In the genomic region with DNA sequence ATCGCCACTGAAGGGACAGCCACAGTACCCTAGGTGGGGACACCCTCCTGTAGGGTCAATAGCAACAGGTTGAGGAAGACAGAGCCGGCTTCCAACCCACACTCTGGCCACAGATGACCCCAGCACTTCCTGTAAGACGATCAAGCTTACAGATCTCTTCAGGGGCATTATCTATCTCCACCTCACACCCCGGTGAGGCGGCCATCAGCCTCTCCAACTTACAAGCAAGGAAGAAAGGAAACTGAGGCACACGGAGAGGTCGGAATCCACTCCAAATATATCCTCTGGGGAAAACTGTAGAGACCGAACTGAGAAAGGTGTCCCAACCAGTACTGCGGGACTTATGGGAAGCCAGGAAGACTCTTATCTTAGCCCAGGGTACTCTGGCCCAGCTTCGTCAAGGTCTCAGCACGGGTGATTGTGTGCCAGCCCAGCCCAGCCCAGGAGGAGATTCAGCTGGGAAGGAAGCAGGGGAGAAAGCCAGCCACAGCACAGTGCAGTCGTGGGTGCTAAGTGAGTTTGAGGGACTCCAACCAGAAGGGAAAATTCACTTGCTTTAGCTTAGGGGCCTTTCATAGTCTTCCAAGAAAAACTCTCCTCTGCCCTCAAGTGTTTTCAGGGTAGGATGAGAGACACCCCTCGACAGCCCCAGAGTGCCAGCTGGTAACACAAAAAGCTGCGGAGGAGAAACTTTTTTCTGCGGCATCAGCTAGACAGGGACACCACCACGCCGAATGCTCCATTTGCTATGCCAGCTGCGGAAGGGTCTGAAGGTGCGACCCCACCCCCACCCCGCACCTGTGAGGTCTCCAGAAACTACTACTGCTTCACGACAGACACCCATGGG, we compare ENCODE assay signal across 8 mouse cellular contexts. TPM values are rescaled to one million over a fixed set of nuclear protein-coding genes. Genes with fewer than 3 reads are reported as not detected.
A peak's percentile ranks its signal among the peaks of the same experiment; 100 is the strongest.
DNase-seq lines count a peak whose midpoint lies in the region; ATAC-seq and TF ChIP-seq lines count a peak whose summit lies in the region.

No protein-coding gene starts in this region.

- H3K4me1 ChIP-seq in kidney, adult 2 months (ENCODE audit: control insufficient read depth, insufficient read depth, low read length): peaks cover 25% of the 10 kb centered on the region
- H3K4me1 ChIP-seq in forebrain, embryonic 14.5 days (ENCODE audit: control insufficient read depth, insufficient read depth, low read length): peaks cover 60% of the 10 kb centered on the region

- peak overlapping the region; percentile 97 for H3K4me2 ChIP-seq in forebrain, embryonic 14.5 days (ENCODE audit: low read length)

- 0 out of 2 replicates have a peak overlapping the region, but pooled peaks have one; percentile 10 for H3K27ac ChIP-seq in kidney, adult 2 months (ENCODE audit: insufficient read depth, low read depth, low read length)
- no peak overlapping the region for H3K27ac ChIP-seq in forebrain, embryonic 14.5 days (ENCODE audit: low read depth, low read length)

- no peak for ATAC-seq in forebrain, embryonic 14.5 days

- no peaks in the 10 kb centered on the region for H3K9me3 ChIP-seq in forebrain, embryonic 14.5 days (replicated peaks; ENCODE audit: control insufficient read depth, low read length)

- no peak for TF ChIP-seq CTCF in kidney, adult 2 months (conservative IDR thresholded peaks at IDR 0.05; ENCODE audit: insufficient read depth, insufficient read length, low read depth, low read length)

- DNase-seq in kidney, adult 2 months: no peak
- no peak for DNase-seq in kidney, adult 9 months
- peak; percentile 17 for DNase-seq in NIH3T3 (ENCODE audit: low read depth)
- DNase-seq in forebrain, embryonic 14.5 days (ENCODE audit: low spot score): no peak
- DNase-seq in lung, postnatal 10 days: peak; percentile 15
- DNase-seq in frontal cortex, adult 2 months (ENCODE audit: extremely low spot score in 1 of 2, low spot score in 1 of 2): no peak
- DNase-seq in natural killer cell, adult 2 months (ENCODE audit: low spot score in 2 of 2): no peak
- DNase-seq in frontal cortex, postnatal 25 days (ENCODE audit: low spot score in 2 of 2): no peak

- TF ChIP-seq POLR2A in kidney, adult 2 months (IDR thresholded peaks at IDR 0.05; ENCODE audit: low read depth, low read length): no peak

- WGBS in kidney, adult 2 months: 26% methylated on average over 21 of the region's 21 CpGs
- 2% methylated on average over 21 of the region's 21 CpGs for WGBS in forebrain, embryonic 14.5 days

- H3K4me3 ChIP-seq in kidney, adult 2 months (ENCODE audit: insufficient read depth, low read depth, low read length): peak overlapping the region; percentile 65
- H3K4me3 ChIP-seq in forebrain, embryonic 14.5 days (ENCODE audit: low read depth, low read length): peak overlapping the region; percentile 74

- peak overlapping the region; percentile 86 for H3K9ac ChIP-seq in forebrain, embryonic 14.5 days (ENCODE audit: low read length)

- H3K27me3 ChIP-seq in kidney, adult 2 months (replicated peaks; ENCODE audit: control insufficient read depth, insufficient read depth, low read length): no peaks in the 10 kb centered on the region
- H3K27me3 ChIP-seq in forebrain, embryonic 14.5 days (replicated peaks; ENCODE audit: control insufficient read depth, insufficient read depth, low read length): no peaks in the 10 kb centered on the region

- H3K36me3 ChIP-seq in kidney, adult 2 months (ENCODE audit: control insufficient read depth, insufficient read depth, low read length): no peaks in the 10 kb centered on the region
- no peaks in the 10 kb centered on the region for H3K36me3 ChIP-seq in forebrain, embryonic 14.5 days (ENCODE audit: control insufficient read depth, insufficient read depth, low read length)

RNA-seq across cellular contexts. Expression of gene Ccdc85c, which starts 1.5 kb away (rescaled TPM):
- 15.7 and 19.4 TPM in 2 replicates for polyA plus RNA-seq in kidney, adult 2 months (2012; rRNA removed)
- 13.6 and 14.5 TPM in 2 replicates for polyA plus RNA-seq in forebrain, embryonic 14.5 days (2014; fragmentation: Nextera tagmentation; extraction: Ambion mirVana)
- polyA plus RNA-seq in frontal cortex, adult 2 months (2012; rRNA removed): 44.2 and 44.8 TPM in 2 replicates

RNA-seq across cellular contexts. Expression of gene Hhipl1, which starts 32.4 kb away (rescaled TPM):
- 0.31 and 0.42 TPM in 2 replicates for polyA plus RNA-seq in kidney, adult 2 months (2012; rRNA removed)
- 1.0 and 1.4 TPM in 2 replicates for polyA plus RNA-seq in forebrain, embryonic 14.5 days (2014; fragmentation: Nextera tagmentation; extraction: Ambion mirVana)
- 10.3 and 10.6 TPM in 2 replicates for polyA plus RNA-seq in frontal cortex, adult 2 months (2012; rRNA removed)

Comparison
In these comparisons a context has a peak if more than half of its experiments do, and no peak if none do; other contexts are left out.
1. DNase-seq: peak in NIH3T3 (single experiment) and lung, postnatal 10 days (single experiment); none in kidney, adult 2 months (single experiment), kidney, adult 9 months (single experiment), forebrain, embryonic 14.5 days (single experiment), frontal cortex, adult 2 months (0 of 2), natural killer cell, adult 2 months (0 of 2) and frontal cortex, postnatal 25 days (0 of 2).